Mouse (Mus musculus) layer of hippocampus, adult 2 months (tissue): ENCODE results near the gene Trpv4. TPM values are rescaled to one million over a fixed set of nuclear protein-coding genes. Genes with fewer than 3 reads are reported as not detected.
A peak's percentile ranks its signal among the peaks of the same experiment; 100 is the strongest.

Experiments used
- DNase-seq, 2 experiments: peaks; one replicate each; pipeline ENCODE4 v3.0.0; 2022; ENCODE audit warnings: low spot score in 2 of 2
- H3K27ac ChIP-seq: fragments of 200-600 bp; 2 replicates; pipeline ENCODE4 v1.8.1; 2022
- H3K4me3 ChIP-seq: fragments of 200-600 bp; 2 replicates; pipeline ENCODE4 v1.8.1; 2022; ENCODE audit warnings: mild to moderate bottlenecking
- CTCF ChIP-seq: fragments of 200-600 bp; conservative IDR thresholded peaks from 2 replicates; pipeline ENCODE4 v1.8.1; 2022; ENCODE audit warnings: antibody characterized with exemption, mild to moderate bottlenecking, moderate library complexity
- total RNA-seq, 2 experiments: library from RNA; stranded (reverse); gene quantifications; 2 replicates each; pipeline ENCODE4 v1.2.3; 2021

Trpv4 gene
- total RNA-seq, 2 experiments from 2014 or later, result 2.0 to 2.3 TPM

GRCm38 (mm10) chr5:114589026-114589425 is 69.2 kb downstream of the Trpv4 start:
- Histone ChIP-seq H3K27ac (no peak overlapping the region), H3K4me3 (no peak overlapping the region)
- TF ChIP-seq CTCF, result no peak
- DNase-seq, result no peak

- no peak for TF ChIP-seq CTCF
- H3K4me3 ChIP-seq, result no peak overlapping the region
- DNase-seq, result no peak
- no peak overlapping the region for H3K27ac ChIP-seq
These were observed 69.8 kb downstream of the Trpv4 start for GRCm38 (mm10) chr5:114588416-114588815.

- no peak overlapping the region for H3K4me3 ChIP-seq
- DNase-seq, result no peak
- H3K27ac ChIP-seq, result no peak overlapping the region
- TF ChIP-seq CTCF, result no peak
These were observed 70.3 kb downstream of the Trpv4 start for GRCm38 (mm10) chr5:114587908-114588307.

- no peak overlapping the region for H3K4me3 ChIP-seq
- TF ChIP-seq CTCF, result no peak
- H3K27ac ChIP-seq, result no peak overlapping the region
- DNase-seq, result no peak
These were observed 72.5 kb downstream of the Trpv4 start for GRCm38 (mm10) chr5:114585682-114586081.

GRCm38 (mm10) chr5:114584293-114585104 is 73.7 kb downstream of the Trpv4 start:
- DNase-seq, result no peak
- no peak overlapping the region for H3K4me3 ChIP-seq
- no peak overlapping the region for H3K27ac ChIP-seq
- TF ChIP-seq CTCF, result no peak

- no peak for TF ChIP-seq CTCF
- no peak for DNase-seq
- no peak overlapping the region for H3K4me3 ChIP-seq
- no peak overlapping the region for H3K27ac ChIP-seq
These were observed 74.6 kb downstream of the Trpv4 start for GRCm38 (mm10) chr5:114583490-114584175.

- no peak for TF ChIP-seq CTCF
- Histone ChIP-seq H3K4me3 (no peak overlapping the region), H3K27ac (no peak overlapping the region)
- DNase-seq, result no peak
These were observed 75.2 kb downstream of the Trpv4 start for GRCm38 (mm10) chr5:114583046-114583445.

- TF ChIP-seq CTCF, result no peak
- no peak for DNase-seq
- Histone ChIP-seq H3K27ac (no peak overlapping the region), H3K4me3 (no peak overlapping the region)
These were observed 76.7 kb downstream of the Trpv4 start for GRCm38 (mm10) chr5:114581486-114581885.

- DNase-seq, result peak; percentile 51 to 69
- no peak for TF ChIP-seq CTCF
- Histone ChIP-seq H3K4me3 (no peak overlapping the region), H3K27ac (peak overlapping the region; percentile 68)
These were observed 78.4 kb downstream of the Trpv4 start for GRCm38 (mm10) chr5:114579714-114580357.

GRCm38 (mm10) chr5:114578361-114578760 is 79.9 kb downstream of the Trpv4 start:
- TF ChIP-seq CTCF, result no peak
- peak in 1 of 2 experiments; percentile 37 for DNase-seq
- no peak overlapping the region for H3K4me3 ChIP-seq
- H3K27ac ChIP-seq, result no peak overlapping the region

GRCm38 (mm10) chr5:114575986-114576605 is 82.1 kb downstream of the Trpv4 start:
- DNase-seq, result peak; percentile 68 to 76
- no peak overlapping the region for H3K27ac ChIP-seq
- H3K4me3 ChIP-seq, result no peak overlapping the region
- TF ChIP-seq CTCF, result no peak

GRCm38 (mm10) chr5:114575530-114575929 is 82.7 kb downstream of the Trpv4 start:
- no peak for DNase-seq
- Histone ChIP-seq H3K4me3 (no peak overlapping the region), H3K27ac (no peak overlapping the region)
- TF ChIP-seq CTCF, result no peak

- no peak for DNase-seq
- no peak overlapping the region for H3K27ac ChIP-seq
- TF ChIP-seq CTCF, result no peak
- no peak overlapping the region for H3K4me3 ChIP-seq
These were observed 83.2 kb downstream of the Trpv4 start for GRCm38 (mm10) chr5:114575010-114575409.
